Mouse (Mus musculus) left cerebral cortex, adult 9 months (tissue): ENCODE measurements at regions not wholly inside any gene's neighbourhood (a gene's known extent, or its start where the extent isn't known, plus 50 kb on each side); places are given as distances from the start of the nearest gene placed in this dataset.

Experiments used
- DNase-seq, 2 experiments: peaks; one replicate each; pipeline ENCODE4 v3.0.0; 2022; ENCODE audit warnings: low spot score in 2 of 2

DNA sequence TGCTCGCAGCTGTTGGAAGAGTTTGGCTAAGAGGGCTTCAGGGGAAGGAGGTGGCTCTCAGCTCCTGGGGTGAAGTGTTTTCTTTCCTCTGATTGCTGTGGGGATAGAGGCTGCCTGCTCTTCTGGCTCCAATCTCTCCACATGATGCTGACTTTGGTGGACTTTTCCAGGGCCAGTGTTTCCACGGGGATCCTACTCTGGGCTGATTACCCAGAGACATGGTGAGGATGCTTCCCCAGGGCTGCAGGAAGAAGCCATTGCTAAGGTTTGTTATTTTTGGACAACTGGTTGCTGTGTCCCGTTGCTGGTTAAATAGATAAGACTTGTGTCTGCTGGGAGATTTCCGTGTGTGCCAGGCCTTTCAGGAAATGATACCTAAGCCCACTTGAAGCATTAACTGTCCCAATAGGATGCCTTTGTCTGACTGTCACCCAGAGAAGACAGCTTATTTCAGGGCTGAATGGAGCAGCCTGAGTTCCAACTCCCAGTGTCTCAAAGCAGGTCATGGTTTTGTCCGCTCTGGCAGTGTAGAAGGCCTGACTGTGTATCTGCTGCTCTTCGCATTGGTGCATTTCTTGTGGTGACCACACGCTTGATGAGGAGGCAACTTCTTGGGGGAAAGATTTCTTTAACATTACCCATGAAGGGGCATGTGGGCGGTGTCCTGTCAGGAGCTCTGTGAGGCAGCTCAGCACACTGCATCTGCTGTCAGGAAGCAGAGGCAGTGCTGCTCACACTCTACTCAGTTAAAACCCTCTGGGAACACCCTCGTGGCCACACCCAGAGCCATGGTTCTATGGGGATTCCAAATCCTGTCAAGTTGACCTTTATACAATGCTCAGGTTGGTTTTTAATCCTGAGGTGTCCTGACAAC, 228.3 kb upstream of the Gadl1 start:
- DNase-seq: no peak

DNA sequence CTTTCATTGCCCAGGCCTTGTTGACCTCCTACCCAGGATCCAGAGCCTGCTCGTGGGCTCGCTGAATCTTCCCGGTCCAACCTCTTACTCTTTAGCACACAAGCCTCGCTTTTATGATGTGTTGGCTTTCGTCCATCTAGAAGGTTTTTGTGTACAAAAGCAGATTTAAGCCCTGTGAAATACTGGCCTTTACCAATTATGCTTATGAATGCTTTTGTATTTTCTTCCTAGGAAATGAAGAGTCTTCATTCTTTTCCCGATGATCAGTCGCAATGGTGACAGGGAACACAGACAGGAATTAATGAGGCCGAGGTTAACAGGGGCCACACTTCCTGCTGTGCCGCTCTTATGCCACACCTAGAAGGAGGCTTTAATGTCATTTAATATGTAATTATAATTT, 227.4 kb upstream of the Gadl1 start:
- no peak for DNase-seq

DNA sequence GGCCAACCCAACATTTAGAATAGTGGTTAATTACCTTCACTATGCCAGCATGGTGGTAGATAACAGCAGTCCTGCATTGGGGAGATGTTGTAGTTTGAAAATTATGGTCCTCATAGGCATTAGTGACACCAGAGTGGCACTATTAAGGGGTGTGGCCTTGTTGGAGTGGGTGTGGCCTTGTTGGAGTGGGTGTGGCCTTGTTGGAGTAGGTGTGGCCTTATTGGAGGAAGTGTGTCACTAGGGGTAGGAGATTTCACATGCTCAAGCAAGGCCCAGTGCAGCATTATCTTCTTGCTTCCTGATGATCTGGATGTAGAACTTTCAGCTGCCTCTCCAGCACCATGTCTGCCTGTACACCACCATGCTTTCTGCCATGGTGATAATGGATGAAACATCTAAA, 225.3 kb upstream of the Gadl1 start:
- DNase-seq: no peak

DNA sequence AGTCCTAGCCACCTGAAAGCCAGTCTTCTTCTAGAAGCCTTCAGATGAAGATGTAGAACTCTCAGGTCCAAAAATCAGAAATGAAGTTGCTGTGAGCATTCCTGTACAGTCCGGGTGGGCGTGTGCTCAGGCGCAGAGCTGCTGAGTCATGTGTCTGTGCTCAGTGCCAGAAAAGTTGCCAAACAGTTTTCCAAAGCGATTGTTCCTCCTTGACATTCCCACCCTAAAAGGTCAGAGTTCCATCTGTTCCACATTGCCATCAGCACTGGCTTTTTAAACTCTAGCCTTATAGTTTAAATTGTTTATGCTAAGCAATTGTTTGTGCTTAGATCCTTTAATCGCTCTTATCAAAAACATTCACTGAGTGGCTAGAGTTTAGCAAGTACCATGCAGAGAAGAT, 222.7 kb upstream of the Gadl1 start:
- DNase-seq: no peak

DNA sequence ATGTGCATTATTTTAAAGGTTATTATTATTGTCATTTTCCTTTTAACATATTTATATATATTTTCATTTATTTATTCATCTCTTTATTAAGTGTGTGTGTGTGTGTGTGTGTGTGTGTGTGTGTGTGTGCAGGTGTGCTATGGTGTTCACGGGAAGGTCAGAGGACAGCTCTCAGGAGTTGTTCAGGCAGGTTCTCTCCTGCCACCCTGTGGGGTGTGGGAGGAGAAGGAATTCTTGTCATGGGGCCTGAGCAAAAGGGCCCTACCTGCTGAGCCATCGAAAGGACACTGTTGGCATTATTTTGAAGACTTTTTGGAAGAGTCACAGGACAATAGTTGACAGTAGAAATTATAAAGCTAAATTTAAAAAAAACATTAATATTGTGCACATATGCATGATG, 216.4 kb upstream of the Gadl1 start:
- no peak for DNase-seq

DNA sequence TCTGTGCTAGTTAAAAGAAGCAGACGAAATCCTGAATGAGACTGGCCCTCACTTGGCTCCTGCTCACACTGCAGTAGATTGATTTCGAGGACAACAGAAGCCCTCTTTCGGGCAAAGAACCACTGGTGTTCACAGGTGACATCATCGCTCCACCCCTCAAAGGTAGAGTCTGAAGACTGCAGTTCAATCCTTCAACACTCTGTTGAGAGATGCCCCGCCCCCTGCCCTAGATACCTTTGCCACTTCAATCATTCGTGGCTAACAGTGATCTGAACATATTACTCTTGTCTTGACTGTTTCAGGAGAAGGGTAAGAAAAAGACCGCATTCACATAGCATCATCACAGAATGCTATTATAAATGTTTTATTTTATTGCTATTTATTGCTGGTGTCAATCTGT, 205.5 kb upstream of the Gadl1 start:
- DNase-seq: no peak

DNA sequence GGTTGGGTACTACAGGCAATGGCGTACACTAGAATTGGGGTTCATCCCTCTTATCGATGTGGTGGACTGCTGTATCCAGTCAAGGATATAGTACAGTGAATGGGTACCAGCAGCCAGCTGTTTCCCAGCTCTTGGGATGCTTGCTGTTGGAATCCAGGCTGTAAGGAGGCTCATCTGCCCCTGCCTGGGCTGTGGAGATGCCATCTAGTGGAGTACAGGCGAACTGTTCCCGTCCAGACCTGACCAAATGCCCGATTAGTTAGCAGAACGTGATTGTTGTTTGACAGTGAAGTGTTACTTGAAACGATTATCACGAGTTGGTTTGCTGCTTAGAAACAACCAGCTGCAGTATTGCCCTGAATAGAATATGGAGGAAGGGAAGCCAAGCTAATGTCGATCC, 205.0 kb upstream of the Gadl1 start:
- DNase-seq: peak; percentile 8 to 66

DNA sequence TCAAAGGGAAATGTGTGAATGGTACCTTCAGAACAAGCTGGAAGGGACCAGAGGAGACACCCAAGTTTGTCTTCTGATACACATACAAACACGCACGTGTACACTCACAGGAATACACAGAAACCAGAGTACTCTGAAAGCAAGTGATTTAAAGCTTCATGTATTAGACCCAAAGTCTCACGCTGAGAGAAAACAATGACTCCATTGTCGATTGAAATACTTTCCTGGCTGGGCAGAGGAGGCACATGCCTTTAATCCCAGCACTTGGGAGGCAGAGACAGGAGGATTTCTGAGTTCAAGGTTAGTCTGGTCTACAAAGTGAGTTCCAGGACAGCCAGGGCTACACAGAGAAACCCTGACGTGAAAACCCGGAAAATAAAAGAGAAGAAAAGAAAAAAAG, 203.5 kb upstream of the Gadl1 start:
- no peak for DNase-seq

DNA sequence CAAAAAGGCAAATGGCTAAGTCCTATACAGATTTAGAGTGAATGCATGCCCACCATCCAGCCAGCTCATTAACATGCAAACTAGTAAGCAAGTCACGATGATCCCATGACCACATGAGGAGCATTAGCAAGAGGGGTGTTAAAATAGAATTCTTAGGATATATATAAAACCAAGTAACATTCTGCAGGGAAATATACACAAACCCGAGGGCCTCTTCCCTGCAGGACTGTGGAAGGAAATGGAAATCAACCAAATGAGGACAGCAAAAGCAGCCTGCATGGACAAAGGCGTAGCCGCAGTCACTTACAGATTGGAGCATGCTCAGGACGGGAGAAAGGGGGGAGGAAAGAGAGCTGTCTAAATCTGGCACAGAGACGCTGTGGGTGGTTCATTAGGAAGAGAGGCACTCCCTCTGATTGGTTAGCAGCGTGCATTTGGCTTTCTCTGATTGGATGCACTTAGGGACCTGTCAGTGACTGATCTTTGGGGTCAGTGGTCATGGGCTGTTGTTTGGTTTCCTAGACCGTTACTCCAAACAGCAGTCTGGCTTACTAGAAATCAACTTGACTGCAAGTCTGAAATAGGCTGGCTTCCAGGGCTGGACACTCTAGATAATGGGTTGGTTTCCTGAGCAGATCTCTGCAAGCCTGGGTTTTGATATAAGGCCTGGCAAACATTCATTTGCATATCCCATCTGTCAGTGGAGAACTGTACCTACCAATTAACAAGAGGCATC, 200.9 kb upstream of the Gadl1 start:
- peak; percentile 2 to 20 for DNase-seq

DNA sequence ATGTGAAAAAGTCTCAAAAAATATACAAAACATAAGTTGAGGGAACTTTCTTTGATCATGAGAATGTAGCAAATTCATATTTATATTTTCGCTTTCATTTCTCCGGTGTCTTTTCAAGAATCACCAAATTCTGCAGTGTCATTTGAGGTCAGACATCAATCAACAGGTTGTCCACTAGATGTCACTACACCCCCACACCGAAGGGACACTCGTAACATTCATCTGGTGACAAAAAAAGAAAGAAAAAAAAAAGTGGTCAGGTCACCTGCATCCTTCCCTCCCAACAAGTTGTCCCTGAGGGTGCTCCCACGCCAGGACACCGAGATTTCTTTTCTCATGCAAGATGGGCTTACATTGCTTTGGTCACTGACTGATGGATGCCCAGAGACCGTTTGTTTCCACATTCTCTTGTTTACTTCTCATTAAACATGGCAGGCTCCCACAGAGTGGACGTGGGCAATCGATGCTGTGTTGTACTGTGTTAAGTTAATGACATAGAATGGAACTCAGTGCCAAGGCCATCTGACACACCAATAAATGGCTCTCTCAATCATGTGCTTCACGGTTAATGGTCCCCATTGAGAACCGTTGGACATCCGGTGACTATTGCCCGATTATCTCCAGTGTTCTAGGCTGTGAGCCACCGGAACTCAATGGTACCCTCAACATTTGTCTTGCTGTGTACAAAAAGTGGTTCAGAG, 199.1 kb upstream of the Gadl1 start:
- DNase-seq: no peak

DNA sequence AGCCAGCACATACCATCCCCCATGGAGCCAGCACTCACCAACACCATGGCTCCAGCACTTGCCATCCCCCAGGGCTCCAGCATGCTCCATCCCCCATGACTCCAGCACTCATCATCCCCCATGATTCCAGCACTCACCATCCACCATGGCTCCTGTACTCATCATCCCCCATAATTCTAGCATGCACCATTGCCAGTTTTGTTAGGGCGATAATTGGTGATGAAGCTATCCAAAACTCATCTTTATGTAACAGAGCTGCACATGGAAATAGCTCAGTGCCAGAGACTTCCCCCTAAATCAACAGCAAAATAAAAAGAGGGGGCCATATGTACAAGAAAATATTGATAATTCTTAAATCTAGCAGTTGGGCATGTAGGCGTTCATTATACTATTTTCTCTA, 188.9 kb upstream of the Gadl1 start:
- no peak for DNase-seq

DNA sequence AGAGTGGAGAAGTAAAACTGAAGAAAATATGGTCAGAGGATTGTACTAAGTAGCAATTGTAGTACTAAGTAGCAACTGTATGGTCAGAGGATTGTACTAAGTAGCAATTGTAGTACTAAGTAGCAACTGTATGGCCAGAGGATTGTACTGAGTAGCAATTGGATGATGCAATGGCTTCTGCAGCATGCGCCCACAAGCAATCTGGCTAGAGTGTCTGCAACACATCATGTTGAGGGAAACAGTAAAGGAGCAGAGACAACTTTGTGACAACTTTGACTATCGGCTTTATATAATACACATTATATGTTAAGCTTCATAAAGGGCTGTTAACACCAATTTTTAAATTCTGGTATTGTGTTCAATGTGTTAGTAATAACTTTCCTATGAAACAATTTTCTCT, 188.4 kb upstream of the Gadl1 start:
- DNase-seq: no peak

DNA sequence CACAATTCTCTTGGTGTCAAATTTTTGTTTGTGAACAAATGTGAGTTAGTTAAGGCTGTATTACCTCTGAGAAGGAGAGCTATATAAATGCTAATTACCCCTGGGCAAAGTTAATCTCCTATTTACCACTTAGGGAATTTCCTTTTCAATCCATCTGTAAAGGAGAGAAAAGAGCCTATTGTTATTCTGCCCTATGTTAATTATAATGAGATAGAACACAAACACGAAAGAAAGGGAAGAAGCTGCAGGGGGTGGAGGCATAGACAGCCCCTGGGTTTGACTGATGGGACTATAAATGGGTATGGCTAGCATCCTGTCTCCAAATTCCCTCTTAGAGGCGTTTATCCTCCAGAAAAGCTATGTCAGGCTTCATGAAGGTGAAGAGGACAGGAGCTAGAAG, 185.2 kb upstream of the Gadl1 start:
- DNase-seq: no peak

DNA sequence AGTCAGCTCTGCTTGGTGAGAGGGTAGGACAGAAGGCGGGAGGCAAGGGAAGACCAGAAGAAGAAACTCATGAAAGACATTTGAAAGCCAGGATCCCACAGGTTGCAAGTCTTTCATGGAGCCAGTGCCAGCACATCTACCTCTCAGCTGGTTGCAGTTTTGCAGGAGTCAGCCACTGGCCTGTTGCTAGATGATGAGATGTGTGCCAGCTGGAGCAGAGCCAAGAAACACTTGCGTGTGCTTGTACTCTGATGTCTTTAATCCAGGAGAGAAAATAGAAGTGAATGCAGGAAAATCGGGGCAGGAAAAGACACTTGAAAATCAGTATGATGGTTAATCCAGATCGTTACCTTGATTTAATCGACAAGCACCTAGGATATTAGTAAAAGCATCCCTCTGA, 181.9 kb upstream of the Gadl1 start:
- peak in 1 of 2 experiments; percentile 23 for DNase-seq

DNA sequence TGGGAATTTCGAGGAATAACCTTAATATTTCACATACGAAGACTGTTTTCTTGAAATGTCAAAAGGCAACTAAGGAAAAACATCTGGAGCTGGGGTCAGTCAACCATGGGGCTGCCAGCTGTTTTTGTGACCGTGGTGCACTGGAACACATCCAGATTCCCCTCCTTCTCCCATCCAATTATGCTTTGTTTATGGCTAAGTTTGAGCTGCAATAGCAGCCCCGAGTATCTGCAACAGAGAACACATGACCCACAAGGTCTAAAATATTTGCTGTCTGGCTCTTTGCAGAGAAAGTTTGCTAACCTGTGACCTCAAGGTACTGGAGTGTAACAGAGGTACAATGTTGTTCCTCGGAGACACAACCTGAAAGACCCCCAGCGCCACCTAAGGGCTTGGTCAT, 177.7 kb upstream of the Gadl1 start:
- DNase-seq: no peak

DNA sequence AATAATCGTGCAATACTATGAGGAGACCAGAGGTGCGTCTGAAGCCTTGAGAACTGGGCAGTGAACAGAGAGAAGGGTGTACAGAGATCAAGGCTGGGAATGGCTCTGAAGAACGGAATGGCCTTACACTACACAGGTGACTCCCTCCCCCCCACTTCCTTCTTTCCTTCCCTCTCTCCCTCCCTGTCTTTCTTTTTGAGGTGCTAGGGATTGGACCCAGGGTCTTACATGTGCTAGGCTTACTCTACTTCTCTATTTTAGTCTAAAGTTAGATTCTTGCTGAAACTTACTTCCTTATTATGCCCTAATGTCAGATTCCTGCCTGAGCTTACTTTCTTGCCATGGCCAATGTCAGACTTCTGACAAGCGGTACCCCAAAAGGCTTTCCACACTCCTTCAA, 176.2 kb upstream of the Gadl1 start:
- no peak for DNase-seq

DNA sequence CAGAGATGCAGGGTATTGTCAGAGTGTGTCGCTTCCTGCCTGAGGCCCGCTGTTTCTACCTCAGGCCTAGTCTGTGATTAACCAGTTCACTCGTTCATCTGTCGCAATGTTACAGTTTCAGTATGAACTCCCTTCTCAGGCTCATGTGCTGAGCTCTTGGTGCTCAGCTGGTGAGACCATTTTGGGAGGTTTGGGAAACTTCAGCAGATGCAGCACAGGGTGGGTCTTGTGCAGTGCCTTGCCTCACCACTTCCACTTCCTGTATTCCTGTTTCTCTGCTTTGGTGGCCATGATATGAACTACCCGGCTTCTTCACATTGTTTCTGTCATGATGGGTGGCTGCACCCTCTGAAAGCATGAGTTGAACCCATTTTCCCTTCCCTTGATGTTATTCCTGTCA, 169.3 kb upstream of the Gadl1 start:
- DNase-seq: no peak

DNA sequence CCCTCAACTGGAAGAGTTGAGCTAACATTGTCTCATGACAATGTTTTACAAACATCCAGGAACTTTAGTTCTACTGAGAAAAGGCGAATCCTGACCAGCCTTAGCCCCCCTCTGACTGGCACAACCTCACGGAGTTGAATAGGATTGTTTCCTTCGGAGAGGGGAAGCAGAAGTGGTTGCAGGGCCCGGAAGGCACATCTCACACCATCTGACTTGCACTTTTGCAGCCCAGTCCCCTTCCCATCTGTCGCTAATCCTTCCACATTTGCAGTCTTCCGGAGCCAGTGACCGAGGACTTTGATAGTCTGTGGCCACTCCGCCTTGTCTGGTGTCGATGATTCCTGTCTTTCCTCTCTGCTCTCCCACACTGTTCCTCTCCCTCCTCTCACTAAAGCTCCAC, 162.8 kb upstream of the Gadl1 start:
- no peak for DNase-seq

DNA sequence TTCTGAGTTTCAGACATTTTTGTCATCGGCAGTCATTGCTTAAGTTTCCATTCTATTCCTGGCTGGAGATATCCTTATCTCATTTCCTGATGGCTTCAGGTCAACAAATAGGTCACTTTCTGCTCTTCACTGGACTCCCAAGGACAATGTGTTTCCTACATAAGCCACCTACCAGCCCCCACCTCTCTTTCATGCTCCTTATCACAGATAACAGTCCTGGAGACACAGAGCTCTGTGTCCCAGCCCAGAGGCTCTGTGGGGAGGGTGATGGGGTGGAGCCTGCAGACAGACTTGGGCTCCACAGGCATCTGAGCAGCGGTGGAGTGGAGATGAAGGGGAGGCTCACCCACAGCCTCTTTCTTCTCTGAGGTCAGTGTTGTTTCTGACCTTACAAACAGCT, 148.8 kb upstream of the Gadl1 start:
- DNase-seq: no peak

DNA sequence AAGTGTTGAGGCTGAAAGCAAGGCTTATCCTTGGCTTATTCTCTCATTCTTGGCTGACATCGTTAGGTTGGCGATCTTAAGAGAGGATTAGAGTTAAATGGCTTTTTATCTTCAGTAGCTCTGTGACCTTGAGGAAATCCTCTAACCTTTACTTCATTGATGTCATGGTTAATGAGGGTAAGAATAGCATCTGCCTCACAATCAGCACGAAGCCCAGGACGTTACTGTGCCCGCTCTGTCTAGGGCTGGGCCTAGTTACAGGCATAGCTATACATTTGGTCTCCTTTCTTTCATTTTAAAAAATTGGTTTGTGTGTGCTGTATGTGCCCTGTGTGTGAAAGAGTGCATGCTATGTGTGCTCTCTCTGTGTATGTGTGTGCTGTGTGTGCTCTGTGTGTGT, 145.1 kb upstream of the Gadl1 start:
- no peak for DNase-seq

DNA sequence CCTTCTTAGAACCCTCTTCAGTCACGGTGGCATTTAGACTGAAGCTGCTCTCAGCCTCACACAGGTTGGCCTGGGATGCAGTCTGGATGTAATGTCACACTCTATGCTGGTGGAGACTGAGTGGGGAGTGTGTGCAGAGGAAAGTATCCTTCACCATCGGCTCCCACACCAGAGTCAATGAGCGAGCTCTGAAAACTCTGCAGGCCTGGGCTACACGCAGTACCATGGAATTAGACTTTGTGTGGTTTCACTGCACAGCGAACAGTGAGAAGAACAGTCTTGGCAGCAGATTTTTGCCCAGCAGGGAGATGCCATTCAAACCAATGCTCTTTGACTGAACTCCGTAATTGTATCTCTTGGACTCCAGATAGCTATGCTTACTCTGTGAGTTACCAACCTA, 142.8 kb upstream of the Gadl1 start:
- DNase-seq: no peak

DNA sequence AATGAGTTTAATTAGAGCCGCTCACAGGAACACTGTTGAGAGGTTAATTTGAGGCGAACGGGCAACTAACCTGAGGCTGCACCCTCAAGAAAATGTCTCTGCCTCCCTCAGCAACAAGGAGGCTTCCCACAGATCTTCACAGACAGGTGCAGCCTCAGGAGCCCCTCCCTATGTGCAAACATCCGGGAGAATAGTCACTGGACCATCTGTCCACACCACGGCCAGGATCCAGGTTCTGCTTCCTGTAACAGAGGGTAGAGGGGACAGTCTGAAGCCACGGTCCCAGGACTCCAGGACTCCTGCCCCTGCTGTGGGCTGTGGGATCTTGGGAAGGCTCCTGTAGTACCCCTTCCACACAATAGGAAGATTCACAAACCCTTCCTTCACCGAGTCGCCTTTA, 134.1 kb upstream of the Gadl1 start:
- peak in 1 of 2 experiments; percentile 8 for DNase-seq

DNA sequence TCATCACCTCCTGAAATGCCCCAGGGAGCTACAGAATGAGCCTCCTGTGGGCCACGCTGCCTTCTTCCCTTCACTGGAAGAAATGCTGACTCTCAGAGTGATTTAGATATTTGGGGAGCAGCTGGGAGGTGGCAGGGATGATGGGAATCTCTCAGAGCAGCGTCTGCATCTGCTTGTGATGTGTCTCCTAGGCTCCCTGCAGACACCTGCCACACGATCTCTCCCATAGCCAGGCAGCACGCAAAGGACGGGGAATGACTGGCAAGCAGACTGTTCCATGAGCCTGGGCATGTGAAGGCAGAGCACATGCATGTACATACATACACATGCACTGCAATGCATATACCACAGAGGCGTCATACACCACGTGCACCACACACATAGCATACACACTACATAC, 133.4 kb upstream of the Gadl1 start:
- peak in 1 of 2 experiments; percentile 14 for DNase-seq
